Mouse (Mus musculus) urinary bladder, postnatal 36 days (tissue): ENCODE results near the gene Cab39l.

Source experiments
- DNase-seq, 2 experiments: peaks; one replicate each; pipeline ENCODE4 v3.0.0; 2022; ENCODE audit warnings: low spot score in 2 of 2, mixed read lengths in 1 of 2

Gene Cab39l

GRCm38 (mm10) chr14:59630096-59630495 lies 189.3 kb downstream of the Cab39l start:
- DNase-seq: no peak

GRCm38 (mm10) chr14:59632067-59632466 lies 191.3 kb downstream of the Cab39l start:
- no peak for DNase-seq

- no peak for DNase-seq
Observed at GRCm38 (mm10) chr14:59633295-59633898, 192.6 kb downstream of the Cab39l start.

GRCm38 (mm10) chr14:59633988-59634387 lies 193.2 kb downstream of the Cab39l start:
- DNase-seq: no peak
